8 mouse cellular contexts compared by ENCODE assay signal in the genomic region with DNA sequence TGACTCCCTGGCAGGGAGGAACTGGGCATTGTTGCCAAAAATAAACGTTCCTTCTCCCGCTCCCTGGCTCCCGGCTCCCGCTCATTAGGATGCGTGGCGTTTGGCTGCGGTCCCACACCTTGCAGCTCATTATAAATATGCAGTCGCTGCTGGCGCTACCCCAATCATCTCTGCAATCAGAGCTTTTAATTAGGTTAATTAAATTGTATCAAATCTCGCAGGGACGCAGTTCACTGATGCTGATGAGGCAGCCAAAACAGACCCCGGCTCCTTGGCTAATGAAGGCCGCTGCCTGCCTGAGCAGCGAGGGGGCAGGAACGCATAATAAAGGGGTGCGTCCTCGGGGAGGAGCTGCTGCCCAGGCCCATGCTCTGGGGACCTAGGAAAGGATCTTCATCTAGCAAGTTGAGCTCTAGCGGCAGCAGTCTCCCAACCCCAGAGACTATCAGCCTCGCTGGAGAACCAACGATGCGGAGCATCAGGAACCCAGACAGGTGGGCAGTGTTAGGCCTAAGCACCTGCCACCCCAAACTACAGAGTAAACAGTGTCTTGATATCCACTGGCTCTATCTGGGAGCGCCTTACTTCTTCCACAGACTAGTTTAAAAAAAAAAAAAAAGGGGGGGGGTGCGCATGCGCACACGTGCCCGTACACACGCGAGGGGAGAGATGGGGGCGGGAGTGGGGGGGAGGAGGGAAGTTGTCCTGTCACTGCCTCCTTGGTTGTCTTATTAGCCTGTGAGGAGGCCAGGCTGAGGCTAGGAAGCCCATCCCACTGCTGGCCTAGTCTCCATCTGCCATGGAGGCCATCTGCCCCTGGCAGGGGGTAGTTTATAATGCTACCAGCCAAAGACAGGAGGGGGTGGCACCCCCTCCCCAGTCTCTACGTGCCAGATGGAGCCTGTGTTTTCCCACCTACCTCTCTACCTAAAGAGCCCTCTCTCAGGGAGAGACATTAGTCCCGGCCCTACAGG. TPM values are rescaled to one million over a fixed set of nuclear protein-coding genes. Genes with fewer than 3 reads are reported as not detected.
DNase-seq lines count a peak whose midpoint lies in the region; ATAC-seq and TF ChIP-seq lines count a peak whose summit lies in the region.

No protein-coding gene starts in this region.

- peaks cover 12% of the 10 kb centered on the region for H3K4me1 ChIP-seq in kidney, embryonic 14.5 days (ENCODE audit: control insufficient read depth, insufficient read depth, low read length)
- no peaks in the 10 kb centered on the region for H3K4me1 ChIP-seq in kidney, adult 2 months (ENCODE audit: control insufficient read depth, insufficient read depth, low read length)
- peaks cover 49% of the 10 kb centered on the region for H3K4me1 ChIP-seq in forebrain, embryonic 13.5 days
- peaks cover 41% of the 10 kb centered on the region for H3K4me1 ChIP-seq in midbrain, embryonic 14.5 days (ENCODE audit: control insufficient read depth, insufficient read depth, low read length)

- TF ChIP-seq CTCF in kidney, adult 2 months (conservative IDR thresholded peaks at IDR 0.05; ENCODE audit: insufficient read depth, insufficient read length, low read depth, low read length) = no peak
- peak; percentile 13; the same call in 1 of the 2 replicates for TF ChIP-seq CTCF in brain, embryonic 14.5 days (IDR thresholded peaks at IDR 0.05; ENCODE audit: borderline replicate concordance, extremely low read depth, insufficient read depth, insufficient read length)

- H3K27me3 ChIP-seq in kidney, embryonic 14.5 days (ENCODE audit: control insufficient read depth, insufficient read depth, low read length) = peaks cover 21% of the 10 kb centered on the region
- no peaks in the 10 kb centered on the region for H3K27me3 ChIP-seq in kidney, adult 2 months (replicated peaks; ENCODE audit: control insufficient read depth, insufficient read depth, low read length)
- H3K27me3 ChIP-seq in forebrain, embryonic 13.5 days = peaks cover 45% of the 10 kb centered on the region
- H3K27me3 ChIP-seq in midbrain, embryonic 14.5 days (ENCODE audit: control insufficient read depth, insufficient read depth, low read length) = no peaks in the 10 kb centered on the region

- no peaks in the 10 kb centered on the region for H3K9me3 ChIP-seq in kidney, embryonic 14.5 days (ENCODE audit: control insufficient read depth, low read length)
- H3K9me3 ChIP-seq in forebrain, embryonic 13.5 days (replicated peaks) = no peaks in the 10 kb centered on the region
- no peaks in the 10 kb centered on the region for H3K9me3 ChIP-seq in midbrain, embryonic 14.5 days (ENCODE audit: control insufficient read depth, low read length)

- peaks cover 6% of the 10 kb centered on the region; the same call in 1 of the 2 replicates for H3K36me3 ChIP-seq in kidney, embryonic 14.5 days (ENCODE audit: control insufficient read depth, insufficient read depth, low read length)
- no peaks in the 10 kb centered on the region for H3K36me3 ChIP-seq in kidney, adult 2 months (ENCODE audit: control insufficient read depth, insufficient read depth, low read length)
- peaks cover 6% of the 10 kb centered on the region for H3K36me3 ChIP-seq in forebrain, embryonic 13.5 days (ENCODE audit: poor library complexity, severe bottlenecking)
- H3K36me3 ChIP-seq in midbrain, embryonic 14.5 days (ENCODE audit: control insufficient read depth, insufficient read depth, low read length) = peaks cover 16% of the 10 kb centered on the region

- no peak for TF ChIP-seq POLR2A in kidney, adult 2 months (IDR thresholded peaks at IDR 0.05; ENCODE audit: low read depth, low read length)
- no peak for TF ChIP-seq POLR2A in brain, embryonic 14.5 days (IDR thresholded peaks at IDR 0.05; ENCODE audit: borderline replicate concordance, extremely low read depth, insufficient read depth, insufficient read length, poor library complexity, severe bottlenecking)

- no peak overlapping the region for H3K9ac ChIP-seq in kidney, embryonic 14.5 days (ENCODE audit: low read depth, low read length)
- 0 out of 2 replicates have a peak overlapping the region, but pooled peaks have one; percentile 19 for H3K9ac ChIP-seq in forebrain, embryonic 13.5 days
- H3K9ac ChIP-seq in midbrain, embryonic 14.5 days (replicated peaks; ENCODE audit: low read length) = peak overlapping the region; percentile 35; the same call in 1 of the 2 replicates

- H3K4me2 ChIP-seq in kidney, embryonic 14.5 days (replicated peaks; ENCODE audit: low read depth, low read length) = peak overlapping the region; percentile 30
- H3K4me2 ChIP-seq in forebrain, embryonic 13.5 days = peak overlapping the region; percentile 56
- peak overlapping the region; percentile 52 for H3K4me2 ChIP-seq in midbrain, embryonic 14.5 days (ENCODE audit: low read length)

- no peak overlapping the region for H3K27ac ChIP-seq in kidney, embryonic 14.5 days (ENCODE audit: low read depth, low read length)
- no peak overlapping the region for H3K27ac ChIP-seq in kidney, adult 2 months (ENCODE audit: insufficient read depth, low read depth, low read length)
- H3K27ac ChIP-seq in forebrain, embryonic 13.5 days = peak overlapping the region; percentile 88
- peak overlapping the region; percentile 70 for H3K27ac ChIP-seq in midbrain, embryonic 14.5 days (replicated peaks; ENCODE audit: low read depth, low read length)

- no peak for DNase-seq in kidney, adult 2 months
- peak; percentile 97 for DNase-seq in brain, embryonic 14.5 days (ENCODE audit: low read depth)
- DNase-seq in midbrain, embryonic 14.5 days = peak; percentile 88
- no peak for DNase-seq in adrenal gland, postnatal 36 days
- DNase-seq in thymus, postnatal 10 days (ENCODE audit: low spot score in 2 of 2) = no peak
- DNase-seq in kidney, adult 11 months = no peak

- 2% methylated on average over 30 of the region's 31 CpGs for WGBS in kidney, embryonic 14.5 days
- 8% methylated on average over 30 of the region's 31 CpGs for WGBS in kidney, adult 2 months
- WGBS in forebrain, embryonic 13.5 days = 1% methylated on average over 24 of the region's 31 CpGs
- 3% methylated on average over 25 of the region's 31 CpGs for WGBS in midbrain, embryonic 14.5 days

- H3K4me3 ChIP-seq in kidney, embryonic 14.5 days (ENCODE audit: low read length) = peak overlapping the region; percentile 9; the same call in 1 of the 2 replicates
- H3K4me3 ChIP-seq in kidney, adult 2 months (ENCODE audit: insufficient read depth, low read depth, low read length) = no peak overlapping the region
- peak overlapping the region; percentile 15; the same call in 1 of the 2 replicates for H3K4me3 ChIP-seq in forebrain, embryonic 13.5 days
- H3K4me3 ChIP-seq in midbrain, embryonic 14.5 days (replicated peaks; ENCODE audit: low read depth, low read length) = peak overlapping the region; percentile 10; the same call in 1 of the 2 replicates

- ATAC-seq in kidney, embryonic 14.5 days (ENCODE audit: low FRiP score, low TSS enrichment) = no peak
- peak; percentile 84 for ATAC-seq in forebrain, embryonic 13.5 days
- ATAC-seq in midbrain, embryonic 14.5 days (ENCODE audit: low FRiP score, low TSS enrichment) = peak; percentile 56

RNA-seq across cellular contexts. Expression of a gene that starts 16.0 kb away (rescaled TPM):
- polyA plus RNA-seq in kidney, embryonic 14.5 days (2014; fragmentation: Nextera tagmentation; extraction: Ambion mirVana) = 1.6 and 1.7 TPM in 2 replicates
- polyA plus RNA-seq in kidney, adult 2 months (2012; rRNA removed) = 0.02 and 0.04 TPM in 2 replicates
- 21.3 and 23.1 TPM in 2 replicates for polyA plus RNA-seq in brain, embryonic 14.5 days (2012; rRNA removed)
- polyA plus RNA-seq in forebrain, embryonic 13.5 days (2015; fragmentation: Nextera tagmentation; extraction: Ambion mirVana) = 12.0 and 13.2 TPM in 2 replicates
- polyA plus RNA-seq in midbrain, embryonic 14.5 days (2014; fragmentation: Nextera tagmentation; extraction: Ambion mirVana) = 21.7 and 22.6 TPM in 2 replicates
- total RNA-seq in adrenal gland, postnatal 36 days (2021) = under 1 TPM in 1 of 2 experiments, not detected in 1; 0.10 TPM

RNA-seq across cellular contexts. Expression of a gene that starts 20.8 kb away (rescaled TPM):
- 67.9 and 93.7 TPM in 2 replicates for polyA plus RNA-seq in kidney, embryonic 14.5 days (2014; fragmentation: Nextera tagmentation; extraction: Ambion mirVana)
- polyA plus RNA-seq in kidney, adult 2 months (2012; rRNA removed) = 6.4 and 7.9 TPM in 2 replicates
- polyA plus RNA-seq in brain, embryonic 14.5 days (2012; rRNA removed) = 22.4 and 22.6 TPM in 2 replicates
- 49.9 and 59.1 TPM in 2 replicates for polyA plus RNA-seq in forebrain, embryonic 13.5 days (2015; fragmentation: Nextera tagmentation; extraction: Ambion mirVana)
- 37.6 and 38.2 TPM in 2 replicates for polyA plus RNA-seq in midbrain, embryonic 14.5 days (2014; fragmentation: Nextera tagmentation; extraction: Ambion mirVana)
- total RNA-seq in adrenal gland, postnatal 36 days (2021) = 10 to 100 TPM; 30.0 to 40.6 TPM

RNA-seq across cellular contexts. Expression of a gene that starts 27.9 kb away (rescaled TPM):
- polyA plus RNA-seq in kidney, embryonic 14.5 days (2014; fragmentation: Nextera tagmentation; extraction: Ambion mirVana) = 9.5 and 9.7 TPM in 2 replicates
- 8.5 and 10.8 TPM in 2 replicates for polyA plus RNA-seq in kidney, adult 2 months (2012; rRNA removed)
- 3.8 and 5.8 TPM in 2 replicates for polyA plus RNA-seq in brain, embryonic 14.5 days (2012; rRNA removed)
- polyA plus RNA-seq in forebrain, embryonic 13.5 days (2015; fragmentation: Nextera tagmentation; extraction: Ambion mirVana) = 2.6 and 3.2 TPM in 2 replicates
- 0.73 and 1.8 TPM in 2 replicates for polyA plus RNA-seq in midbrain, embryonic 14.5 days (2014; fragmentation: Nextera tagmentation; extraction: Ambion mirVana)
- total RNA-seq in adrenal gland, postnatal 36 days (2021) = 1 to 10 TPM; 8.1 to 9.0 TPM

RNA-seq across cellular contexts. Expression of a gene that starts 41.9 kb away (rescaled TPM):
- 177 and 183 TPM in 2 replicates for polyA plus RNA-seq in kidney, embryonic 14.5 days (2014; fragmentation: Nextera tagmentation; extraction: Ambion mirVana)
- polyA plus RNA-seq in kidney, adult 2 months (2012; rRNA removed) = 11.1 and 14.5 TPM in 2 replicates
- polyA plus RNA-seq in brain, embryonic 14.5 days (2012; rRNA removed) = 53.1 and 59.7 TPM in 2 replicates
- polyA plus RNA-seq in forebrain, embryonic 13.5 days (2015; fragmentation: Nextera tagmentation; extraction: Ambion mirVana) = 169 and 177 TPM in 2 replicates
- 94.9 and 116 TPM in 2 replicates for polyA plus RNA-seq in midbrain, embryonic 14.5 days (2014; fragmentation: Nextera tagmentation; extraction: Ambion mirVana)
- 10 to 100 TPM; 39.3 to 39.6 TPM for total RNA-seq in adrenal gland, postnatal 36 days (2021)

Comparison
In these comparisons a context has a peak if more than half of its experiments do, and no peak if none do; other contexts are left out.
1. H3K27ac ChIP-seq: peak in forebrain, embryonic 13.5 days (single experiment) and midbrain, embryonic 14.5 days (single experiment); none in kidney, embryonic 14.5 days (single experiment) and kidney, adult 2 months (single experiment).
2. DNase-seq: peak in brain, embryonic 14.5 days (single experiment) and midbrain, embryonic 14.5 days (single experiment); none in kidney, adult 2 months (single experiment), adrenal gland, postnatal 36 days (0 of 2), thymus, postnatal 10 days (0 of 2) and kidney, adult 11 months (single experiment).
3. Peak in every context shown above with its lines, with median percentiles within 50 percentile points of each other: H3K4me2 ChIP-seq.